Mouse (Mus musculus): Measurements from ENCODE around the gene Srgap1. TPM values are rescaled to one million over a fixed set of nuclear protein-coding genes. Genes with fewer than 3 reads are reported as not detected.

Srgap1 gene
- polyA plus RNA-seq, 1 experiment from 2014 or later: 1.3 TPM

DNA sequence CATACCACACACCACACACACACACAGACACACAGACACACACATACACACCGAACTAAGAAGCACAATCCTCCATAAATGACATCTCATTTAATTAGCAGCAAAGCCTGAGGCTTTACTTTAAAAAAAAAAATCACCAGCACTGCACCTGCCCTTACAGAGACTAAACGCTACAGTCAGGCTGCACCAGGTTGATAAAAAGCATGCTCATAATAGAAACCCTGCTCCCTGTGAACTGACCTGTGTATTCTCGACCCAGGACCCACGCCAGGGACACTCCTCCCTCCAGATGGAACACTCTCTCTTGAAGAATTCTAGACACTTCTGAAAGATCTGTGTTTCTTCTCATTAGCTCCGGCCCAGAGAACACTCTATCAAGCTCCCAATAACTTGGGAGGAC, 52.5 kb downstream of the Srgap1 start:
- no peak overlapping the region for H3K27ac ChIP-seq
- 52% methylated on average over 5 of the region's 5 CpGs for WGBS (ENCODE audit: insufficient replicate concordance)
- H3K4me1 ChIP-seq (replicated peaks): 0 out of 2 replicates have a peak, but pooled peaks cover 3% of the 10 kb centered on the region
- no peak overlapping the region for H3K4me3 ChIP-seq (replicated peaks)
- no peak for ATAC-seq (ENCODE audit: low read depth)
- no peaks in the 10 kb centered on the region for H3K36me3 ChIP-seq
- no peaks in the 10 kb centered on the region for H3K9me3 ChIP-seq (replicated peaks)
- no peak for DNase-seq
- no peak overlapping the region for H3K4me2 ChIP-seq
- no peaks in the 10 kb centered on the region for H3K27me3 ChIP-seq
- no peak overlapping the region for H3K9ac ChIP-seq

DNA sequence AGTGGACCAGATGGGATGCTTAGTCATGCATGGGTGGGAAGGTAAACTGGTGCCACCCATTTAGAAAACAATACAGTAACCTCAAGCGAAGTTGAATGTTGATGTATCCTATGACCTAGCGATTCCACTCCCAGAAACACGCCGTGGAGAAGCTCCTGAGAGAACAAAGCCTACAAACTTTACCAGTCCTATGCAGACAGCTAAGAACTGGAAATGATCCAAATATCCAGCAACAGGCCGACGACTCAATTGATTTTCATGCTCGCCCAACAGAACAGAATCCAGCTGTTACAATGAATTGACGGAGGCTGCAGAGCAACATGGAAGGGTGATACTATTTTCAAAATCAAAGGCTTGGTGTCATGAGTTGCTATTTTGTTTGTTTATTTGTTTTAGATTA, 54.5 kb downstream of the Srgap1 start:
- 73% methylated on average over 8 of the region's 8 CpGs for whole genome bisulfite sequencing (ENCODE audit: insufficient replicate concordance)

DNA sequence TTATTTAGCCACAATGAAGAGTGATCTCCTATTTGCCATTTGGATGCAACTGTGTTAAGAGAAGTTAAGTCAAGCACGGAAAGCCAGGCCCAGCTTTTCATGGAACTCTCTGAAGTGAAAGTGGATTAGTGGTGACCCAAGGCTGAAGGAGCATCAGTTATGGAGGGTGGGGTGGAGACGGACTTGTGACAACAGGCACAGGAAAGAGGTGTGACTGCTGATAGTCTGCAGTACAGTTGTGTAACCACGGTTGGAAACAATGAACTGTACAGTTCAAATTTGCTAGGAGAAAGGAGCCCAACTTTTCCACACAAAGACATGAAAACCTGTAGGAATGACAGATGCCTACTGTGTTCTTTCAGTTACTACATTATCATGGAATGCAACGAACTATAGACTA, 60.1 kb downstream of the Srgap1 start:
- H3K4me1 ChIP-seq (replicated peaks): 0 out of 2 replicates have a peak, but pooled peaks cover 6% of the 10 kb centered on the region
- H3K9me3 ChIP-seq (replicated peaks): no peaks in the 10 kb centered on the region
- no peak overlapping the region for H3K27ac ChIP-seq
- no peaks in the 10 kb centered on the region for H3K36me3 ChIP-seq
- DNase-seq (no peak), ATAC-seq (ENCODE audit: low read depth) (no peak)
- H3K4me3 ChIP-seq (replicated peaks): no peak overlapping the region
- no peak overlapping the region for H3K9ac ChIP-seq
- 43% methylated on average over 4 of the region's 4 CpGs for WGBS (ENCODE audit: insufficient replicate concordance)
- H3K27me3 ChIP-seq: no peaks in the 10 kb centered on the region
- no peak overlapping the region for H3K4me2 ChIP-seq

More for the DNA sequence above, 54.5 kb downstream of the Srgap1 start:
- Histone ChIP-seq H3K9me3 (replicated peaks) (no peaks in the 10 kb centered on the region), H3K4me3 (replicated peaks) (no peak overlapping the region), H3K9ac (no peak overlapping the region), H3K4me1 (replicated peaks) (no peaks in the 10 kb centered on the region), H3K27me3 (no peaks in the 10 kb centered on the region), H3K4me2 (no peak overlapping the region), H3K36me3 (no peaks in the 10 kb centered on the region), H3K27ac (no peak overlapping the region)
- no peak for ATAC-seq (ENCODE audit: low read depth)
- no peak for DNase-seq

DNA sequence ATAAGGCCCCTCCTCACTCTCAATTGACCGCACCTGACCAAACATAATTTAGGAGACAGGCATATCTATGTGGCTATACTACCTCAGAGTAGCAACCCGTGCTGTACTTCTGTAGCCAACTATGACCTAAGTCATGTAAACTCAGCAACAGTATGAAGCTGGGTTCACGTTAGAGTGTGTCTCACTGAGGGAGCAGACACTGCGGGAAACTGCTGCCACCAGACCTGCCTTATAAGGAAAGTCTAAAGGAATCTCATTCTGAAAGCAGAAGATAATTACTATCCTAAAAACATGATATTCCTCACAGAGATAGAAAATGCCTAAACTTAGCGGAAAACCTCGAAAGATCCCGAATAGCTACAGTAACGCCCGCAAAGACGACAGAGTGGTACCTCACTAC, 62.2 kb downstream of the Srgap1 start:
- H3K4me2 ChIP-seq: no peak overlapping the region
- no peaks in the 10 kb centered on the region for H3K27me3 ChIP-seq
- no peak for ATAC-seq (ENCODE audit: low read depth)
- no peak overlapping the region for H3K27ac ChIP-seq
- no peak for DNase-seq
- H3K36me3 ChIP-seq: no peaks in the 10 kb centered on the region
- H3K9ac ChIP-seq: no peak overlapping the region
- 80% methylated on average over 10 of the region's 10 CpGs for WGBS (ENCODE audit: insufficient replicate concordance)
- H3K4me3 ChIP-seq (replicated peaks): no peak overlapping the region
- H3K9me3 ChIP-seq (replicated peaks): no peaks in the 10 kb centered on the region
- H3K4me1 ChIP-seq (replicated peaks): 0 out of 2 replicates have a peak, but pooled peaks cover 6% of the 10 kb centered on the region

DNA sequence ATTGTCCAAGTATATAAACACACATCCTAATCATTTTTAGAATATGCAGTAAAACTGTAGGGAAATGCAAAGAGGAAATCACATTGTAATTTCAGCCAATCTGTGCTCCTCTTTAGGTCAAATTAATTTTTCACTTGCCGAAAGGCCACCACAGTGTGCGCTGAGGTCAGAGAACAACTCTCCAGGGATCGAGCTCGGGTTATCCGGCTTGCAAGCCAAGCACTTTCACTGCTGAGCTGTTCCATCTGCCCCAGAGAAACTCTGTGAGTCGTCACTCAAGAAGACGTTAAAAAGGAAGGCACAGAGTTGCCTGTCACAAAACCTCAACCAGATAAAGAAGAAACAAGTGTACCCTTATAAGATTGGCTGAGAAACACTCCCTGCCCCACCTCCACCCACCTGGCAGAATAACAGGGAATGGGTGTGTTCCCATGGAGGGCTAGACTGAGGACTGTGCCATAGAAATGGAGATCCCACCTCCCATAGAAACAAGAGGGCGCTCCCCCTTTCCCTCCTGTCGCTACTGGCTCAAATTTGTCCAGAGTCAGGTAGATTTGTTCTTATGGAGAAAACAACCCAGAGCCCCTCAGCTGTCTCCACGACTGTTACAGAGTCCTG, 63.0 kb downstream of the Srgap1 start:
- ATAC-seq (ENCODE audit: low read depth): no peak

DNA sequence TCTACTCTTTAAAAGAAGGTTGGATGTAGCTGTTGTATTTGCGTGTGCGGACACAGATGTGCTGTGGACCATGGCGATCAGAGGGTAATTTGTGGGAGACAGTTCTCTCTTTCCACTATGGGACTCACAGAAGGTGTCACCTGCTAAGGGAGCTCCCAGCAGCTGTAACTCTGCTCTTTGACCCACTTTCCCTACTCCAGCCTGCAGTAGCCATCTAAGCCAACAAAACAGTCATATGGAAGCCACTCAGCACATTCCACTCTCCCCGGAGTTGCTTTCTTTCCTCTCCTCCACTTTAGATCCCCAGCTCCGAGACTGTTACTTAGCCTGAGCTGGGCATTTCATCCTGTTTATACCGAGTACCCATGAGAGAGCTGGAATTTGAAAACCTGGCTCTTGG, 71.8 kb downstream of the Srgap1 start:
- 0 out of 2 replicates have a peak, but pooled peaks cover 5% of the 10 kb centered on the region for H3K4me1 ChIP-seq (replicated peaks)
- H3K27ac ChIP-seq: no peak overlapping the region
- no peaks in the 10 kb centered on the region for H3K27me3 ChIP-seq
- no peak for ATAC-seq (ENCODE audit: low read depth)
- no peak overlapping the region for H3K9ac ChIP-seq
- no peak for DNase-seq
- no peaks in the 10 kb centered on the region for H3K9me3 ChIP-seq (replicated peaks)
- no peaks in the 10 kb centered on the region for H3K36me3 ChIP-seq
- 71% methylated on average over 6 of the region's 6 CpGs for WGBS (ENCODE audit: insufficient replicate concordance)
- H3K4me3 ChIP-seq (replicated peaks): no peak overlapping the region
- H3K4me2 ChIP-seq: no peak overlapping the region

More for the DNA sequence above, 63.0 kb downstream of the Srgap1 start:
- Histone ChIP-seq H3K4me2 (no peak overlapping the region), H3K9ac (no peak overlapping the region), H3K36me3 (no peaks in the 10 kb centered on the region), H3K27ac (no peak overlapping the region), H3K27me3 (no peaks in the 10 kb centered on the region), H3K4me3 (replicated peaks) (no peak overlapping the region), H3K4me1 (replicated peaks) (0 out of 2 replicates have a peak, but pooled peaks cover 6% of the 10 kb centered on the region), H3K9me3 (replicated peaks) (no peaks in the 10 kb centered on the region)
- 46% methylated on average over 10 of the region's 10 CpGs for WGBS (ENCODE audit: insufficient replicate concordance)
- DNase-seq: no peak

DNA sequence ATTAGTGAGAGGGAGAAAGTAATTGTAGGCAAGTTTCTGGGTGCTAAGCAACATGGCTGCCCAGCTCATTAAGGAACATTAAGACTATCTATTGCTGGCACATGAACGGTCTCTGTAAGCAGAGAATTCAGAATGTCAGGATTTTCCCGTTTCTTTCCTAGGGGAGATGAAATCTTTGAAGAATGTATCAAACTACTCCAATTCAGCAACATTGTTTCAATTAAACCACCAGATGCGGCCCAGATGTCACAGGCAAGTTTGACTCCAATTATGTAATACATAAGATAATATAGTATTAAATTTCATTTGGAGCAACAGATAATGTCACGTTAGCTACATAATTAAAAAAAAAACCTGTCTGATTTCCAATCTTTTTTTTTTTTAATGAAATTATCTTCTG, 72.5 kb downstream of the Srgap1 start:
- WGBS (ENCODE audit: insufficient replicate concordance): 73% methylated on average over 4 of the region's 4 CpGs
- H3K27ac ChIP-seq: no peak overlapping the region
- no peak overlapping the region for H3K4me3 ChIP-seq (replicated peaks)
- 0 out of 2 replicates have a peak, but pooled peaks cover 5% of the 10 kb centered on the region for H3K4me1 ChIP-seq (replicated peaks)
- no peaks in the 10 kb centered on the region for H3K27me3 ChIP-seq
- DNase-seq: no peak
- no peak for ATAC-seq (ENCODE audit: low read depth)
- H3K36me3 ChIP-seq: no peaks in the 10 kb centered on the region
- H3K9me3 ChIP-seq (replicated peaks): no peaks in the 10 kb centered on the region
- no peak overlapping the region for H3K9ac ChIP-seq
- no peak overlapping the region for H3K4me2 ChIP-seq

DNA sequence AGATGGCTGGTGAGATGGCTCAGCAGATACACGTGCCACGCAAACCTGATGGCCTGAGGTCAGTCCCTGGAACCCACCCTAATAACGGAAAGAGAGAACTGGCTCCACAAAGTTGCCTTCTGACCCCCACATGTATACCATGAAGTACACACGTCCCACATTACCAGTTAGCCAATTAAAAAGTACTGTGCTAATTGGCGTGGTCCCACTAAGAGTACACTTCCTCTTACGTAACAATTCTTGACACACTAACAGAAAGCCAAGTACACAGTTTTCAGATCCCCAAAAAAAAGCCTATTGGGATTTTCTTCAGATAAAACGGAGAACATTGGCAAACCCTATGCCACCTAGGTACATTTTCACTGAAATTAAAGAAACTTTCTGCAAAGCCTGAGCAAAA, 73.8 kb downstream of the Srgap1 start:
- WGBS (ENCODE audit: insufficient replicate concordance): 72% methylated on average over 7 of the region's 7 CpGs
- H3K36me3 ChIP-seq: no peaks in the 10 kb centered on the region
- ATAC-seq (ENCODE audit: low read depth): no peak
- no peak overlapping the region for H3K4me3 ChIP-seq (replicated peaks)
- no peaks in the 10 kb centered on the region for H3K9me3 ChIP-seq (replicated peaks)
- no peak overlapping the region for H3K4me2 ChIP-seq
- H3K4me1 ChIP-seq (replicated peaks): peaks cover 9% of the 10 kb centered on the region
- no peaks in the 10 kb centered on the region for H3K27me3 ChIP-seq
- H3K27ac ChIP-seq: no peak overlapping the region
- no peak overlapping the region for H3K9ac ChIP-seq
- DNase-seq: no peak

DNA sequence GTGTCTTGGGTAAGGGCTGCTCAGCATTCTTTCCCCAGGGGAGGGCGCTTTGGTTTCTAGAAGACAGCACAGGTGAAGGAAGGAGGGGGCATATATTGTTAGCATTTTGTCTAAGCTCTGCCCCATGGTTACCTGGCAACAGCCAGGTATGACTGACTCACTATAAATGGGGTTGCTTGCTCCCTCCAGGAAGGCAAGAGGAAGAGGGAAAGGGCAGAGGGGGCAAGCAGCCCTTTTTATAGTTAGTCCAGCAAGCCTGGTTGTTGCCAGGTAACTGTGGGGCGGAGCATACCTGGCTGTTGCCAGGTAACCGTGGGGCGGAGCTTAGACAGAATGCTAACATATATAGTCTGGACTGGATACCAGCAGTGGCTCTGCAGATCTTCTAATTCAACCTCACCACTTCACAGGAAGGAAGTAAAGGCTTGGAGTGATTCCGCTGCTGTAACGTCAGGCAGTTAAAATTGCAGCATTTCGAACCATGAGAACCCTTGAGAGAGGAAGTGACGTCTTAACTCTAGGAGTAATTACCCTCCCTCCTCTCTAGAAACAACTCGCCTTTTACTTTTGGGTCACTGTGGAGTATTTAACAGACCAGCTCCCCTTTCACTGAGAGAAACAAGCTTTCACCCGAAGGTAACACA, 74.7 kb downstream of the Srgap1 start:
- Histone ChIP-seq H3K4me3 (replicated peaks) (no peak overlapping the region), H3K9me3 (replicated peaks) (no peaks in the 10 kb centered on the region), H3K9ac (no peak overlapping the region), H3K27me3 (no peaks in the 10 kb centered on the region), H3K4me2 (no peak overlapping the region), H3K36me3 (no peaks in the 10 kb centered on the region), H3K27ac (no peak overlapping the region), H3K4me1 (replicated peaks) (peaks cover 9% of the 10 kb centered on the region)
- WGBS (ENCODE audit: insufficient replicate concordance): 60% methylated on average over 10 of the region's 10 CpGs
- ATAC-seq (ENCODE audit: low read depth) (no peak), DNase-seq (no peak)

DNA sequence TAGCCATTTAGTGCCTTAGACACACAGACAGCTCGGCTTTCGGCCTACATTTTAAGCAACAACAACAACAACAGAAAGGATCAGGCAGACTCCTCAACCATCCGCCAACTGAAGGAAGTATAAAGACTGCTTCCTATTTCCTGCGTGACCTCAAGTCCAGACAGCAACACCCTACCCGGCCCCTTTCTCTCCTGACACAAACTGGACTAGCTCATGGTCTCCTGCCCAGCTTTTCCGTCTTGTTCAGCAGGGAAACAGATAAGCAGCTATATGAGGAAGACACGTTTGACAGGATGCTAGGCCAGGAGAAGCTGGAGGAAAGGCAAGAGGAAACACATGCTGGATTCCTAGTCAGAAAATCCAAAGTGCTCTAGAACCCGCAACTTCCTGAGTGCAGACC, 75.5 kb downstream of the Srgap1 start:
- Histone ChIP-seq H3K27ac (no peak overlapping the region), H3K9me3 (replicated peaks) (no peaks in the 10 kb centered on the region), H3K4me1 (replicated peaks) (peaks cover 9% of the 10 kb centered on the region), H3K4me2 (no peak overlapping the region), H3K9ac (no peak overlapping the region), H3K4me3 (replicated peaks) (no peak overlapping the region), H3K27me3 (no peaks in the 10 kb centered on the region), H3K36me3 (no peaks in the 10 kb centered on the region)
- DNase-seq (no peak), ATAC-seq (ENCODE audit: low read depth) (no peak; the same call in 1 of the 2 replicates)
- WGBS (ENCODE audit: insufficient replicate concordance): 39% methylated on average over 8 of the region's 8 CpGs

DNA sequence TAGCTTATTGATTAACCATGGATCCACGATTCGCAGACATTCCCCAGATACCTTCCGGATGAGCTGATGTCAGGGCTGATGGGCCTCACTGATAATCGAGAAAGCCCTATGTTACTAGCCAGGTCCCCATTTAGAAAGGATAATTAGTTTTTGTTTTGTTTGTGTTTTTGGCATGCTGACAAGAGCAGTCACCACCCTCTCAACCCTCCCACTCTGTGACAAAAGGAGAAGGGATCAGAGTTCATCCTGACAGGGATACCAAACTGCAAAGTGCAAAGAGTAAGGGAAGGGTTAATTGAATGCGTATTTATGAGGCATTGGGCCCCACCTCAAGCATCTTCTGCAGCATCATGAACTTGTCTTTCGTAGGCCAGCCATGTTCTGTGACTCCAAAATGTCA, 76.2 kb downstream of the Srgap1 start:
- H3K27ac ChIP-seq: no peak overlapping the region
- H3K9me3 ChIP-seq (replicated peaks): no peaks in the 10 kb centered on the region
- H3K9ac ChIP-seq: no peak overlapping the region
- WGBS (ENCODE audit: insufficient replicate concordance): 61% methylated on average over 6 of the region's 6 CpGs
- ATAC-seq (ENCODE audit: low read depth) (no peak), DNase-seq (no peak)
- H3K4me2 ChIP-seq: no peak overlapping the region
- H3K27me3 ChIP-seq: no peaks in the 10 kb centered on the region
- peaks cover 9% of the 10 kb centered on the region for H3K4me1 ChIP-seq (replicated peaks)
- no peak overlapping the region for H3K4me3 ChIP-seq (replicated peaks)
- H3K36me3 ChIP-seq: no peaks in the 10 kb centered on the region

DNA sequence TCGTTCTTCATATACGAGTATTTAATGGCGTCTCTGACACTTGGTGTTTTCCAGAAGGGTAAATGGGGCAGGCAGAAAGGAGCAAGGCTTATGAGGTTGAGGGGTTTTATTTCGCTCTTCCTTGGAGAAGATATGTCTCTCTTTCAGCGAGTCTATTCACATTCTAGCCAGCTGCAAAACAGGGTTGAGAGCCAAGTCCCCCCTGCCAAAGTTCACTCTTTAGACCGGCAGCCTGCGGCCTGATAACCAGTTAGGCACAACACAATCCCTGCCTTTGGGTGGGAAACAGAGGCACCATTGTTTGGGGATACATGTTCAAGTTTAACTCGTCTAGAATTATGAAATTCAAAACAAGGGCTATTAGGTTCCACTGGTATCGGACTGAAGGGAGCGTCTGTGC, 83.0 kb downstream of the Srgap1 start:
- ATAC-seq (ENCODE audit: low read depth): no peak
- 70% methylated on average over 10 of the region's 10 CpGs for WGBS (ENCODE audit: insufficient replicate concordance)

More for the DNA sequence above, 83.0 kb downstream of the Srgap1 start:
- no peaks in the 10 kb centered on the region for H3K27me3 ChIP-seq
- H3K4me1 ChIP-seq (replicated peaks): peaks cover 4% of the 10 kb centered on the region
- no peak overlapping the region for H3K4me2 ChIP-seq
- H3K9ac ChIP-seq: no peak overlapping the region
- no peaks in the 10 kb centered on the region for H3K36me3 ChIP-seq
- no peak overlapping the region for H3K4me3 ChIP-seq (replicated peaks)
- H3K27ac ChIP-seq: no peak overlapping the region
- no peaks in the 10 kb centered on the region for H3K9me3 ChIP-seq (replicated peaks)
- DNase-seq: no peak

Measured in liver, embryonic 13.5 days (tissue).